Mouse (Mus musculus) liver, adult 2 months (tissue): ENCODE measurements at regions not wholly inside any gene's neighbourhood (a gene's known extent, or its start where the extent isn't known, plus 50 kb on each side); places are given as distances from the start of the nearest gene placed in this dataset.

Source experiments
- CTCF ChIP-seq: fragments of 200-500 bp; IDR thresholded peaks from 2 replicates; pipeline ENCODE4 v1.5.1; 2011; ENCODE audit warnings: low read depth, low read length, control low read depth
- POLR2A ChIP-seq: fragments of 200-500 bp; IDR thresholded peaks from 2 replicates; pipeline ENCODE4 v1.6.1; 2011; ENCODE audit warnings: low read length, control low read depth; ENCODE audit not compliant: insufficient read depth; ENCODE audit errors: extremely low read depth

GRCm38 (mm10) chr19:35881810-35882485 lies 175.4 kb downstream of the Htr7 start:
- TF ChIP-seq CTCF (no peak), POLR2A (no peak)
